Mouse (Mus musculus) forebrain, embryonic 11.5 days (tissue): Measurements from ENCODE around the gene Gm7247. TPM values are rescaled to one million over a fixed set of nuclear protein-coding genes. Genes with fewer than 3 reads are reported as not detected.
"Not testable (repeated sequence)": the region's sequence is repeated elsewhere in the genome, so short reads cannot be mapped to it uniquely, and the experiment has no call there.

ENCODE experiments used
- ATAC-seq: fragments of 200-750 bp; cut with Nextera tagmentation; replicated peaks from 2 replicates; pipeline ENCODE4 v1.8.0; 2017; ENCODE audit warnings: moderate TSS enrichment; ENCODE audit not compliant: low FRiP score
- DNase-seq: peaks from one replicate; pipeline ENCODE4 v3.0.0-alpha.2; 2017; ENCODE audit warnings: low spot score
- H3K27ac ChIP-seq: fragments of 300-500 bp; sonication (generic); 2 replicates; pipeline ENCODE4 v1.5.1; 2014; ENCODE audit warnings: low read depth, low read length
- H3K27me3 ChIP-seq: fragments of 300-500 bp; sonication (generic); 2 replicates; pipeline ENCODE4 v1.6.1; 2014; ENCODE audit warnings: mild to moderate bottlenecking, low read length, mixed read lengths; ENCODE audit not compliant: control insufficient read depth, insufficient read depth
- H3K36me3 ChIP-seq: fragments of 300-500 bp; sonication (generic); 2 replicates; pipeline ENCODE4 v1.6.1; 2014; ENCODE audit warnings: mild to moderate bottlenecking, low read length, moderate library complexity, mixed read lengths; ENCODE audit not compliant: control insufficient read depth, insufficient read depth
- H3K4me1 ChIP-seq: fragments of 300-500 bp; sonication (generic); replicated peaks from 2 replicates; pipeline ENCODE4 v1.6.1; 2014; ENCODE audit warnings: low read length, mixed read lengths; ENCODE audit not compliant: control insufficient read depth, insufficient read depth
- H3K4me2 ChIP-seq: fragments of 300-500 bp; sonication (generic); 2 replicates; pipeline ENCODE4 v1.6.1; 2014; ENCODE audit warnings: low read depth, mild to moderate bottlenecking, low read length, moderate library complexity, mixed read lengths; ENCODE audit not compliant: severe bottlenecking
- H3K4me3 ChIP-seq: fragments of 300-500 bp; sonication (generic); 2 replicates; pipeline ENCODE4 v1.5.1; 2014; ENCODE audit warnings: low read depth, low read length
- H3K9ac ChIP-seq: fragments of 300-500 bp; sonication (generic); 2 replicates; pipeline ENCODE4 v1.6.1; 2014; ENCODE audit warnings: low read length
- H3K9me3 ChIP-seq: fragments of 300-500 bp; sonication (generic); 2 replicates; pipeline ENCODE4 v1.6.1; 2016; ENCODE audit warnings: low read length, mixed read lengths; ENCODE audit not compliant: control insufficient read depth
- WGBS: fragments of 180-500 bp; shearing (Covaris S2); extraction: QIAGEN DNeasy Blood & Tissue Kit; methylation state at CpG from one replicate; pipeline ENCODE4 v1.1.7; 2014; 5-methylcytosine and 5-hydroxymethylcytosine counted together
- polyA plus RNA-seq: library from polyadenylated mRNA; unstranded; fragments of >200 nt; fragmentation: Nextera tagmentation; extraction: Ambion mirVana; gene quantifications from 2 replicates; pipeline ENCODE4 v1.2.1, GENCODE M21; 2014

Gene Gm7247
- polyA plus RNA-seq, 1 experiment from 2014 or later = not detected

DNA sequence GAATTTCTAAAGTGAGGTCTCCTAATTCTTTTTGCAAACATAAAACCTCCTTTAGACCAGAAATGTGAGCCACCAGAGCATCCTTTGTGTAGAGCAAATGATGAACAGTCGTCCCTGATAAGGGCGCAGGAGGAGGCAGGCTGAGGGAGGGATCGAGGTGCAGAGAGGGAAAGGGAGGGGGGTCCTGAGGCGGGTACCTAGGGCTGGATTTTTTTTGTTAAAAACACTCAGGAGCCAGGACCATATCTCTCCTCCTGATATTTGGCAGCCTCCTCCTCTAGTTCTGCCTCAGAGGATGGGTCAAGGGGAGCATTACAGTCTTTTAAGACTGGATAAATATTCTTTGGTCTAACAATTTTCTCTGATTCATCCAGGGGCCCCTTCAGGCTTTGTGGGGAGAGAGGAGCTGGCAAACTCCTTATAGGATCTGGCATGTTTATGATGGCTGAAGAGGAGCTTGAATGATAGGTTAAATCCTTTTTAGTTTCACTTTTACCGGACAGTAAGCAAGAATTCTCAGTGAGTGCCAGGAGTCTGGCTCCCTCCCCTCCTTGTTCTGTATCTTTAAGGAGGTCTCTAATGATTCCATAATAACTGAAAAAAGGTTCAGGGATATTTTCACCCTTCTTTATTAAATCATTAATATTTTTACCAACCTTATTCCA lies 120.6 kb downstream of the Gm7247 start:
- no peaks in the 10 kb centered on the region for H3K36me3 ChIP-seq
- 90% methylated on average over 5 of the region's 5 CpGs for WGBS
- no peak overlapping the region for H3K4me3 ChIP-seq
- ATAC-seq = no peak
- no peak overlapping the region for H3K9ac ChIP-seq
- no peaks in the 10 kb centered on the region for H3K9me3 ChIP-seq
- H3K4me1 ChIP-seq = no peaks in the 10 kb centered on the region
- no peak for DNase-seq
- H3K27me3 ChIP-seq = no peaks in the 10 kb centered on the region
- no peak overlapping the region for H3K4me2 ChIP-seq
- no peak overlapping the region for H3K27ac ChIP-seq

GRCm38 (mm10) chr14:51482971-51483381 lies 121.4 kb downstream of the Gm7247 start:
- H3K9ac ChIP-seq, H3K4me1 ChIP-seq, DNase-seq, H3K36me3 ChIP-seq, ATAC-seq, H3K4me3 ChIP-seq, H3K27ac ChIP-seq, H3K9me3 ChIP-seq, H3K27me3 ChIP-seq, H3K4me2 ChIP-seq: not testable (repeated sequence)
- WGBS = 87% methylated on average over 10 of the region's 10 CpGs

GRCm38 (mm10) chr14:51483671-51484070 lies 122.1 kb downstream of the Gm7247 start:
- Histone ChIP-seq H3K27ac (no peak overlapping the region), H3K9me3 (no peaks in the 10 kb centered on the region), H3K36me3 (no peaks in the 10 kb centered on the region), H3K27me3 (no peaks in the 10 kb centered on the region), H3K4me2 (no peak overlapping the region), H3K4me3 (no peak overlapping the region), H3K9ac (no peak overlapping the region), H3K4me1 (no peaks in the 10 kb centered on the region)
- DNase-seq (no peak), ATAC-seq (no peak)
- 92% methylated on average over 1 of the region's 1 CpGs for WGBS

DNA sequence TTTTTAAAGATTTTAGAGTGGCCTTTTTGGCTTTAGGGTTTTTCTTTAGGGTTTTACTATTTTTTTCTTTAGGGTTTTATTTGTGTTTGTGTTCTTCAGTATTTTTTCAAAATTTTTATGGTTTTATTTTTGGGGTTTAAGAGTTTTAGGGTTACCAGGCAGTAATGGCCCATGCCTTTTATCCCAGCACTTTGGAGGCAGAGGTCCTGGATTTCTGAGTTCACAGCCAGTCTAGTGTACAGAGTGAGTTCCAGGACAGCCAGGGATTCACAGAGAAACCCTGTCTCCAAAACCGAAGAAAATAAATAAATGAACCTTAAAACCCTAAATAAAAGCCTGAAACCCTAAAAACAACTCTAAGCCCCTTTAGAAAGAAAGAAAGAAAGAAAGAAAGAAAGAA lies 124.6 kb downstream of the Gm7247 start:
- ATAC-seq (no peak), DNase-seq (no peak)
- no peak overlapping the region for H3K27ac ChIP-seq
- H3K36me3 ChIP-seq = no peaks in the 10 kb centered on the region
- H3K9me3 ChIP-seq = no peaks in the 10 kb centered on the region
- 70% methylated on average over 1 of the region's 1 CpGs for WGBS
- no peaks in the 10 kb centered on the region for H3K27me3 ChIP-seq
- no peak overlapping the region for H3K9ac ChIP-seq
- H3K4me2 ChIP-seq = no peak overlapping the region
- no peaks in the 10 kb centered on the region for H3K4me1 ChIP-seq
- no peak overlapping the region for H3K4me3 ChIP-seq

GRCm38 (mm10) chr14:51495781-51496180 lies 134.2 kb downstream of the Gm7247 start:
- 87% methylated on average over 2 of the region's 2 CpGs for WGBS
- H3K9ac ChIP-seq = no peak overlapping the region
- no peaks in the 10 kb centered on the region for H3K9me3 ChIP-seq
- no peak overlapping the region for H3K4me2 ChIP-seq
- no peaks in the 10 kb centered on the region for H3K4me1 ChIP-seq
- ATAC-seq (no peak), DNase-seq (no peak)
- no peak overlapping the region for H3K27ac ChIP-seq
- H3K4me3 ChIP-seq = no peak overlapping the region
- H3K27me3 ChIP-seq = no peaks in the 10 kb centered on the region
- no peaks in the 10 kb centered on the region for H3K36me3 ChIP-seq

GRCm38 (mm10) chr14:51496955-51497354 lies 135.4 kb downstream of the Gm7247 start:
- Histone ChIP-seq H3K36me3 (no peaks in the 10 kb centered on the region), H3K4me3 (no peak overlapping the region), H3K9ac (no peak overlapping the region), H3K4me1 (no peaks in the 10 kb centered on the region), H3K9me3 (no peaks in the 10 kb centered on the region), H3K27ac (no peak overlapping the region), H3K27me3 (no peaks in the 10 kb centered on the region), H3K4me2 (no peak overlapping the region)
- DNase-seq (no peak), ATAC-seq (no peak)
- 95% methylated on average over 1 of the region's 1 CpGs for WGBS

DNA sequence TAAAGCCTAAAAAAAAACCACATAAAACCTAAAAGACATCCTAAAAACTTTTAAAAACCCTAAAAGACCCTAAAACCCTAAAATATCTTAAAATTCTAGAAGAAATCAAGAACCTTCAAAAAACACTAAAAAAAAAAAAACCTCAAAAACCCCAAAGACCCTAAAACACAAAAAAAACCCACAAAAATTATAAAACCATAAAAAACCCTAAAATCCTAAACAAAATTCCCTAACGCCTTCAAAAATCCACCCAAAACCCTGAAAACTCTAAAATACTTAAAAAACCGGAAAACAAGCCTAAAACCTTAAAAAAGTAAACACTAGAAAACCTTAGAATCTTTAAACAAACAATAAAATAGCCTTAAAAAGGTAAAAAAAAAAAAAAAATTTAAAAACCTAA lies 136.4 kb downstream of the Gm7247 start:
- H3K4me3 ChIP-seq = no peak overlapping the region
- no peak overlapping the region for H3K4me2 ChIP-seq
- H3K9ac ChIP-seq = no peak overlapping the region
- H3K9me3 ChIP-seq = no peaks in the 10 kb centered on the region
- H3K27ac ChIP-seq = no peak overlapping the region
- WGBS = 96% methylated on average over 2 of the region's 2 CpGs
- no peaks in the 10 kb centered on the region for H3K4me1 ChIP-seq
- no peaks in the 10 kb centered on the region for H3K27me3 ChIP-seq
- no peaks in the 10 kb centered on the region for H3K36me3 ChIP-seq
- ATAC-seq = no peak
- DNase-seq = no peak

DNA sequence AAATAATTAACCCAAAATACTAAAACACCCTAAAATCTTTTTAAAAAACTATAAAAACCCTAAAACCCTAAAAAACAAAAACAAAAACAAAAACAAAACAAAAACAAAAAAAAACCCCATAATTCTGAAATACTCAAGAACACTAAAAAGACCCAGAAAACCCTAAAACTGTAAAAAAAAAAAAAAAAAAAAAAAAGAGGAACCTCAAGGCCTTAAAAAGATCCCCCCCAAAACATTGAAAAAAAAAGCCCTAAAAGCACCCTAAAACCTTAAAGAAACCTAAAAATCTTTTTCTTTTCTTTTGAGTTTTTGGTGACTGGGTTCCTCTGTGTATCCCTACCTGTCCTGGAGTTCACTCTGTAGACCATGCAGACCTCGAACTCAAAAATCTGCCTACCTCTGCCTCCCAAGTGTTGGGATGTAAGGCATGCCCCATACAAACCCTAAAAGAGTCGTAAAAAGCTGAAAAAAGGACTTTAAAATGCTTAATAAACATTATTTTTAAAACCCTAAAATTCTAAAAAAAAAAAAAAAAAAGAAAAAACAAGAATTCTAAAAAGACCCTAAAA lies 138.2 kb downstream of the Gm7247 start:
- WGBS = 73% methylated on average over 2 of the region's 2 CpGs
- Histone ChIP-seq H3K4me3 (no peak overlapping the region), H3K36me3 (no peaks in the 10 kb centered on the region), H3K4me2 (no peak overlapping the region), H3K4me1 (no peaks in the 10 kb centered on the region), H3K9ac (no peak overlapping the region), H3K27me3 (no peaks in the 10 kb centered on the region), H3K9me3 (no peaks in the 10 kb centered on the region), H3K27ac (no peak overlapping the region)
- DNase-seq = no peak
- no peak for ATAC-seq

DNA sequence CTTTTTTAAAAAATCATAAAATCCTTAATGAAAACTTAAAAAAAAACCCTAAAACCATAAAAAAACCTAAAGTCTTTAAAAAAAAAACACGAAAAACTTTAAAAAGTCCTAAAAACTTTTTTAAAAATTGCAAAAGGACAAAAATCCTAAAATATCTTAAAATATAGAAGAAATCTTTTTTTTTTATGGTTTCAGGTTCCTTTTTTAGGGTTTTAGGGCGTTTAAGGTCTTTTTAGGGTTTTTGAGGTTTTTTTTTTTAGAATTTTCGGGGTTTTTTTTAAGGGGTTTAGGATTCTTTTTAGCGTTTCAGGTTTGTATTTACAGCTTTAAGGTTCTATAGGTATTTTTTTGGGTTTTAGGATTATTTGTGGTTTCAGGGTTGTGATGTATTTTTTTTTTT lies 138.9 kb downstream of the Gm7247 start:
- ATAC-seq (no peak), DNase-seq (no peak)
- WGBS = 91% methylated on average over 4 of the region's 4 CpGs
- Histone ChIP-seq H3K27me3 (no peaks in the 10 kb centered on the region), H3K4me2 (no peak overlapping the region), H3K4me3 (no peak overlapping the region), H3K9me3 (no peaks in the 10 kb centered on the region), H3K27ac (no peak overlapping the region), H3K36me3 (no peaks in the 10 kb centered on the region), H3K9ac (no peak overlapping the region), H3K4me1 (no peaks in the 10 kb centered on the region)
